In the genomic region with DNA sequence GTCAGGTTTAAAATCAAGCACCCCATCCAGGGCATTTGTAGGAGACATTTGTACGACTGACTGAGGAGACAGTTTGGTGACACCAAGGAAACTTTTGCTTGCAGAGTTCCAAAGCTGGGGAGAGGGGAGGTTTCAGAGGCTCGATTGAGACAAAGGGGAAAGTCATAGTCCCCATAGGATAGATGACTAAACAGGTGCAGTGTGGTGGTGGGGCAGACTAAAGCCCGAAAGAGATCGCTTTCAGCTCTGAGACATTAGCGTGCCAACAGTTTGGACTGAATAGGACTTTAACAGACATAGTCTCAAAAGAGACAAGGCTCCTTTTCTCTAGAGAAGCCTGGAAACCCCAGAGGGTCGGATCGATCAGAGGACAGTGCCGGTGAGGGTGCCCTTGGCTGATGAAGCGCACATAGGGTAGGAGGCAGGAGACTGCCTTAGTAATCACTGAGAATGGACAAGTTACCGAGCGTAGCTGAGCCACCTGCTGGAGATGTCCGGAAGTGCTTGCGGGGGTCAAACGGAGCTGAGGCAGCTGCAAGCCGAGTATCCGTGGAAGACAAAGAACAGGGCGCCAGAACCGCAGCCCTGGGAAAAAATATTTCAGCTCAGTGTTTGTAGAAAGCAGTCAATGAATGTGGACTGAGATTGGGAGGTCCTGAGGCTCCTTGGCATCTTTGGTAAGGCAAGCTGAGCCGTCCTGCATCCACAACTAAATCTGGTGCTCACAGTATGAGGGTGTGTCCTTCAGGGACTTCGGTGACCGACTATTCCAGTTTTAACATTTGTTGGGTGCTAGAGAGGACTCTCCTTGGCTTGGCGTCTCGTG, we compare ENCODE assay signal across 8 mouse cellular contexts.
DNase-seq lines count a peak whose midpoint lies in the region; ATAC-seq and TF ChIP-seq lines count a peak whose summit lies in the region.

No protein-coding gene starts in this region.

- H3K4me1 ChIP-seq in heart, embryonic 11.5 days (ENCODE audit: control insufficient read depth, insufficient read depth, low read length), result peaks cover 7% of the 10 kb centered on the region; the same call in 1 of the 2 replicates
- no peaks in the 10 kb centered on the region for H3K4me1 ChIP-seq in liver, embryonic 13.5 days (replicated peaks)
- H3K4me1 ChIP-seq in neural tube, embryonic 11.5 days (ENCODE audit: control insufficient read depth, insufficient read depth, low read length), result no peaks in the 10 kb centered on the region; the same call in 1 of the 2 replicates
- no peaks in the 10 kb centered on the region for H3K4me1 ChIP-seq in thymus, adult 2 months (replicated peaks; ENCODE audit: control insufficient read depth, insufficient read depth, low read length)

- peak overlapping the region; percentile 63 for H3K9ac ChIP-seq in heart, embryonic 11.5 days (ENCODE audit: low read depth, low read length)
- H3K9ac ChIP-seq in liver, embryonic 13.5 days, result no peak overlapping the region
- peak overlapping the region; percentile 67 for H3K9ac ChIP-seq in neural tube, embryonic 11.5 days (ENCODE audit: low read length)

- ATAC-seq in heart, embryonic 11.5 days (replicated peaks; ENCODE audit: insufficient number of reproducible peaks, low FRiP score, low TSS enrichment), result no peak; the same call in 1 of the 2 replicates
- 0 out of 2 replicates have a peak, but pooled peaks have one; percentile 36 for ATAC-seq in liver, embryonic 13.5 days (ENCODE audit: low read depth)
- peak; percentile 77 for ATAC-seq in neural tube, embryonic 11.5 days (ENCODE audit: insufficient read depth, low FRiP score, low TSS enrichment)

- WGBS in heart, embryonic 11.5 days (ENCODE audit: insufficient replicate concordance), result 21% methylated on average over 23 of the region's 23 CpGs
- 25% methylated on average over 23 of the region's 23 CpGs for WGBS in liver, embryonic 13.5 days (ENCODE audit: insufficient replicate concordance)
- 33% methylated on average over 23 of the region's 23 CpGs for WGBS in neural tube, embryonic 11.5 days
- WGBS in thymus, adult 2 months, result 34% methylated on average over 23 of the region's 23 CpGs

- H3K36me3 ChIP-seq in heart, embryonic 11.5 days (ENCODE audit: control insufficient read depth, insufficient read depth, low read length), result no peaks in the 10 kb centered on the region
- H3K36me3 ChIP-seq in liver, embryonic 13.5 days, result no peaks in the 10 kb centered on the region
- no peaks in the 10 kb centered on the region for H3K36me3 ChIP-seq in neural tube, embryonic 11.5 days (ENCODE audit: control insufficient read depth, insufficient read depth, low read length)
- H3K36me3 ChIP-seq in thymus, adult 2 months (ENCODE audit: control insufficient read depth, insufficient read depth, low read length), result no peaks in the 10 kb centered on the region

- TF ChIP-seq CTCF in thymus, adult 2 months (IDR thresholded peaks at IDR 0.05; ENCODE audit: borderline replicate concordance, control insufficient read depth, extremely low read depth, insufficient read depth, low read length, poor library complexity), result peak; percentile 84

- peak overlapping the region; percentile 35 for H3K4me3 ChIP-seq in heart, embryonic 11.5 days (ENCODE audit: low read depth, low read length)
- peak overlapping the region; percentile 19; the same call in 1 of the 2 replicates for H3K4me3 ChIP-seq in liver, embryonic 13.5 days (replicated peaks)
- peak overlapping the region; percentile 25 for H3K4me3 ChIP-seq in neural tube, embryonic 11.5 days (ENCODE audit: low read depth, low read length)
- H3K4me3 ChIP-seq in thymus, adult 2 months (ENCODE audit: control insufficient read depth, insufficient read depth, low read length), result no peak overlapping the region

- peak overlapping the region; percentile 72 for H3K4me2 ChIP-seq in heart, embryonic 11.5 days
- H3K4me2 ChIP-seq in liver, embryonic 13.5 days, result peak overlapping the region; percentile 48
- peak overlapping the region; percentile 38 for H3K4me2 ChIP-seq in neural tube, embryonic 11.5 days (ENCODE audit: low read depth)

- no peaks in the 10 kb centered on the region for H3K9me3 ChIP-seq in heart, embryonic 11.5 days (replicated peaks; ENCODE audit: control insufficient read depth, low read length)
- H3K9me3 ChIP-seq in liver, embryonic 13.5 days (replicated peaks), result no peaks in the 10 kb centered on the region
- H3K9me3 ChIP-seq in neural tube, embryonic 11.5 days (ENCODE audit: control insufficient read depth, low read length), result no peaks in the 10 kb centered on the region

- H3K27ac ChIP-seq in heart, embryonic 11.5 days (ENCODE audit: low read depth, low read length), result no peak overlapping the region
- H3K27ac ChIP-seq in liver, embryonic 13.5 days, result no peak overlapping the region
- no peak overlapping the region for H3K27ac ChIP-seq in neural tube, embryonic 11.5 days (ENCODE audit: low read depth, low read length)
- H3K27ac ChIP-seq in thymus, adult 2 months (ENCODE audit: control insufficient read depth, insufficient read depth, low read length), result no peak overlapping the region

- H3K27me3 ChIP-seq in heart, embryonic 11.5 days (ENCODE audit: control insufficient read depth, insufficient read depth, low read length), result no peaks in the 10 kb centered on the region
- H3K27me3 ChIP-seq in liver, embryonic 13.5 days, result 0 out of 2 replicates have a peak, but pooled peaks cover 8% of the 10 kb centered on the region
- no peaks in the 10 kb centered on the region for H3K27me3 ChIP-seq in neural tube, embryonic 11.5 days (ENCODE audit: control insufficient read depth, insufficient read depth, low read length)
- no peaks in the 10 kb centered on the region for H3K27me3 ChIP-seq in thymus, adult 2 months (ENCODE audit: control insufficient read depth, insufficient read depth, low read length)

- TF ChIP-seq POLR2A in thymus, adult 2 months (IDR thresholded peaks at IDR 0.05; ENCODE audit: control insufficient read depth, extremely low read depth, insufficient read depth, low read length, poor library complexity), result no peak

- peak; percentile 60 for DNase-seq in layer of hippocampus, adult 11-12 months (ENCODE audit: low spot score)
- no peak for DNase-seq in layer of hippocampus, adult 9-10 months (ENCODE audit: low spot score)
- DNase-seq in embryo, embryonic 10.5 days (ENCODE audit: low spot score), result peak; percentile 86
- DNase-seq in kidney, postnatal 10 days, result peak; percentile 81
- no peak for DNase-seq in liver, embryonic 13.5 days
- DNase-seq in neural tube, embryonic 11.5 days (ENCODE audit: low spot score), result peak; percentile 85
- DNase-seq in thymus, adult 2 months, result peak; percentile 69

Comparison
In these comparisons a context has a peak if more than half of its experiments do, and no peak if none do; other contexts are left out.
1. DNase-seq: peak in layer of hippocampus, adult 11-12 months (single experiment), embryo, embryonic 10.5 days (single experiment), kidney, postnatal 10 days (single experiment), neural tube, embryonic 11.5 days (single experiment) and thymus, adult 2 months (single experiment); none in layer of hippocampus, adult 9-10 months (single experiment) and liver, embryonic 13.5 days (single experiment).
2. Peak in every context shown above with its lines, with median percentiles within 50 percentile points of each other: H3K4me2 ChIP-seq.